Comparison of ENCODE assay signal across 9 mouse cellular contexts in the genomic region with DNA sequence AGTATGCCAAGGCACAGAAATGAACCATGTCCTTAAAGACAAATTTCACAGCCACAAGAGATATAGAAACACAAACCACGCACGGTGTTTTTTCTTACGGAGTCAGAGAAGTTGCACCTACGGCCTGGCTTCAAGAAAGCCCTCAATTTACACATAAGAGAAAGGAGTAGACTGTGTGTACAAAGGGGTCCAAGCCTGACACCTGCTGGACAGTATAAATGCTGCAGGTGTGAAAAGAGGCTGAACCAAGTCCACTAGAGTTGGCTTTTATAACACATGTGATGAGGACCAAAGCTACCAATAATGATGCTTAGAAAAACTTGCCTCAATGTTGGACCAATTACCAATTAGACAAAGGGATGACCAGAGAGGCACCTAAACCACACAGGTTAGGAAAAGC. TPM values are rescaled to one million over a fixed set of nuclear protein-coding genes. Genes with fewer than 3 reads are reported as not detected.
DNase-seq lines count a peak whose midpoint lies in the region; ATAC-seq lines count a peak whose summit lies in the region.
"Had no signal": no experiment of that assay in that cellular context is flagged by ENCODE, and none has a peak within 500 bp of the region (broad histone marks: within the 10 kb centered on the region; RNA-seq: fewer than 3 reads in every experiment).

No protein-coding gene starts in this region.

- H3K4me3 ChIP-seq in hindbrain, embryonic 13.5 days, result no peak overlapping the region
- H3K4me3 ChIP-seq in midbrain, embryonic 10.5 days, result no peak overlapping the region
- H3K4me3 ChIP-seq: liver, embryonic 15.5 days had no signal

- H3K36me3 ChIP-seq in hindbrain, embryonic 13.5 days, result peaks cover 20% of the 10 kb centered on the region
- H3K36me3 ChIP-seq in midbrain, embryonic 10.5 days, result peaks cover 45% of the 10 kb centered on the region

- peak; percentile 65 for ATAC-seq in activated CD4-positive, CD25-positive, alpha-beta regulatory T cell, adult 4 months
- ATAC-seq in hindbrain, embryonic 13.5 days (ENCODE audit: low FRiP score), result peak; percentile 32; the same call in 1 of the 2 replicates

- H3K9me3 ChIP-seq in hindbrain, embryonic 13.5 days, result no peaks in the 10 kb centered on the region
- no peaks in the 10 kb centered on the region for H3K9me3 ChIP-seq in midbrain, embryonic 10.5 days (replicated peaks)
- H3K9me3 ChIP-seq: liver, embryonic 15.5 days had no signal

- WGBS in hindbrain, embryonic 13.5 days, result 63% methylated on average over 4 of the region's 4 CpGs
- 81% methylated on average over 4 of the region's 4 CpGs for WGBS in midbrain, embryonic 10.5 days

- peak; percentile 16 for DNase-seq in gastrocnemius, postnatal 10 days
- DNase-seq in gastrocnemius, postnatal 36 days, result no peak
- DNase-seq in embryo, embryonic 10 days (ENCODE audit: low spot score), result peak; percentile 76
- DNase-seq in layer of hippocampus, postnatal 14 days (ENCODE audit: low spot score in 2 of 2), result peak; percentile 42 to 46
- peak; percentile 50 for DNase-seq in midbrain, embryonic 10.5 days (ENCODE audit: low spot score)
- peak; percentile 38 for DNase-seq in spleen, adult 12 weeks (ENCODE audit: low spot score)

- peak overlapping the region; percentile 3; the same call in 1 of the 2 replicates for H3K27ac ChIP-seq in hindbrain, embryonic 13.5 days
- H3K27ac ChIP-seq in midbrain, embryonic 10.5 days (replicated peaks), result no peak overlapping the region
- H3K27ac ChIP-seq: liver, embryonic 15.5 days had no signal

- intact Hi-C loops in gastrocnemius, postnatal 36 days (cut with DNase I), result no loop called here

- H3K4me1 ChIP-seq in hindbrain, embryonic 13.5 days (replicated peaks), result peaks cover 26% of the 10 kb centered on the region
- peaks cover 29% of the 10 kb centered on the region for H3K4me1 ChIP-seq in midbrain, embryonic 10.5 days

- peak overlapping the region; percentile 9; the same call in 1 of the 2 replicates for H3K9ac ChIP-seq in hindbrain, embryonic 13.5 days
- H3K9ac ChIP-seq: liver, embryonic 15.5 days had no signal

- peak overlapping the region; percentile 65; the same call in 1 of the 2 replicates for H3K4me2 ChIP-seq in hindbrain, embryonic 13.5 days
- H3K4me2 ChIP-seq: liver, embryonic 15.5 days had no signal

- H3K27me3 ChIP-seq in hindbrain, embryonic 13.5 days, result no peaks in the 10 kb centered on the region
- no peaks in the 10 kb centered on the region for H3K27me3 ChIP-seq in midbrain, embryonic 10.5 days (ENCODE audit: low read depth, poor library complexity, severe bottlenecking)
- H3K27me3 ChIP-seq: liver, embryonic 15.5 days had no signal

RNA-seq across cellular contexts. Expression of a gene that starts 2.9 kb away (rescaled TPM):
- total RNA-seq in gastrocnemius, postnatal 10 days (2021), result 1 to 10 TPM; 3.6 to 4.3 TPM
- total RNA-seq in gastrocnemius, postnatal 36 days (2021), result 1 to 10 TPM; 2.0 to 2.1 TPM
- polyA plus RNA-seq in activated CD4-positive, CD25-positive, alpha-beta regulatory T cell, adult 4 months (2017; shearing (Covaris generic)), result 1 to 10 TPM; 2.2 to 3.0 TPM
- 38.7 and 41.4 TPM in 2 replicates for polyA plus RNA-seq in hindbrain, embryonic 13.5 days (2015; fragmentation: Nextera tagmentation; extraction: Ambion mirVana)
- total RNA-seq in layer of hippocampus, postnatal 14 days (2021), result 10 to 100 TPM; 11.7 to 12.6 TPM
- polyA plus RNA-seq in midbrain, embryonic 10.5 days (2016; fragmentation: Nextera tagmentation; extraction: Ambion mirVana), result 53.9 and 59.4 TPM in 2 replicates

RNA-seq across cellular contexts. Expression of a gene that starts 34.7 kb away (rescaled TPM):
- total RNA-seq in gastrocnemius, postnatal 10 days (2021), result 10 to 100 TPM; 21.6 to 22.2 TPM
- total RNA-seq in gastrocnemius, postnatal 36 days (2021), result 1 to 10 TPM; 2.9 to 3.0 TPM
- polyA plus RNA-seq in activated CD4-positive, CD25-positive, alpha-beta regulatory T cell, adult 4 months (2017; shearing (Covaris generic)), result 10 to 100 TPM; 59.0 to 61.6 TPM
- polyA plus RNA-seq in hindbrain, embryonic 13.5 days (2015; fragmentation: Nextera tagmentation; extraction: Ambion mirVana), result 87.6 and 116 TPM in 2 replicates
- 100 to 1,000 TPM; 117 to 123 TPM for total RNA-seq in layer of hippocampus, postnatal 14 days (2021)
- 102 and 129 TPM in 2 replicates for polyA plus RNA-seq in midbrain, embryonic 10.5 days (2016; fragmentation: Nextera tagmentation; extraction: Ambion mirVana)

Comparison
In these comparisons a context has a peak if more than half of its experiments do, and no peak if none do; other contexts are left out.
1. DNase-seq: peak in gastrocnemius, postnatal 10 days (single experiment), embryo, embryonic 10 days (single experiment), layer of hippocampus, postnatal 14 days (2 of 2), midbrain, embryonic 10.5 days (single experiment) and spleen, adult 12 weeks (single experiment); none in gastrocnemius, postnatal 36 days (0 of 2).
2. RNA of a gene that starts 34.7 kb away (total RNA-seq): 117 to 123 TPM in layer of hippocampus, postnatal 14 days and 21.6 to 22.2 TPM in gastrocnemius, postnatal 10 days; 2.9 to 3.0 TPM in gastrocnemius, postnatal 36 days; every median in the first group is over 4 times any median in the second.